Mouse (Mus musculus) ES-Bruce4 (cell line): ENCODE results near the gene Eif4enif1.
"Not testable (repeated sequence)": the region's sequence is repeated elsewhere in the genome, so short reads cannot be mapped to it uniquely, and the experiment has no call there.

Source experiments
- CTCF ChIP-seq: IDR thresholded peaks from one replicate; pipeline ENCODE4 v1.8.1; 2011; ENCODE audit warnings: low read depth, low read length
- POLR2A ChIP-seq: IDR thresholded peaks from one replicate; pipeline ENCODE4 v1.8.1; 2011; ENCODE audit warnings: low read length; ENCODE audit not compliant: insufficient read depth

- TF ChIP-seq CTCF, POLR2A: not testable (repeated sequence)
Measured at GRCm38 (mm10) chr11:3179726-3180092, 22.5 kb upstream of the Eif4enif1 start.
